Mouse (Mus musculus) embryonic facial prominence, embryonic 12.5 days (tissue): ENCODE results near the gene Olfr533. TPM values are rescaled to one million over a fixed set of nuclear protein-coding genes. Genes with fewer than 3 reads are reported as not detected.

Experiments used
- polyA plus RNA-seq: library from polyadenylated mRNA; unstranded; fragments of >200 nt; fragmentation: Nextera tagmentation; extraction: Ambion mirVana; gene quantifications from 2 replicates; pipeline ENCODE4 v1.2.1, GENCODE M21; 2016

The Olfr533 gene
- polyA plus RNA-seq, 1 experiment from 2014 or later, result not detected

Other genes starting within 250 kb of the Olfr533 start
- not detected in 2 replicates for gene Cd163l1, start 245.1 kb upstream of the Olfr533 start, polyA plus RNA-seq
- not detected in 2 replicates for gene 5830411N06Rik, start 216.1 kb upstream of the Olfr533 start, polyA plus RNA-seq
- gene Olfr525, start 142.5 kb upstream of the Olfr533 start, polyA plus RNA-seq, result not detected in 2 replicates
- not detected in 2 replicates for gene Olfr527, start 129.4 kb upstream of the Olfr533 start, polyA plus RNA-seq
- gene Olfr60, start 101.7 kb upstream of the Olfr533 start, polyA plus RNA-seq, result not detected in 2 replicates
- gene Olfr530, start 87.0 kb upstream of the Olfr533 start, polyA plus RNA-seq, result 0.15 TPM in 1 of 2 replicates, not detected in the other
- gene Olfr531, start 60.5 kb upstream of the Olfr533 start, polyA plus RNA-seq, result not detected in 2 replicates
- gene Olfr532, start 41.7 kb upstream of the Olfr533 start, polyA plus RNA-seq, result not detected in 2 replicates
- gene Olfr535, start 20.8 kb downstream of the Olfr533 start, polyA plus RNA-seq, result not detected in 2 replicates
- gene Olfr536, start 44.0 kb downstream of the Olfr533 start, polyA plus RNA-seq, result not detected in 2 replicates
- gene Olfr538, start 104.5 kb downstream of the Olfr533 start, polyA plus RNA-seq, result not detected in 2 replicates
- gene Olfr46, start 137.9 kb downstream of the Olfr533 start, polyA plus RNA-seq, result not detected in 2 replicates
- not detected in 2 replicates for gene Olfr61, start 165.6 kb downstream of the Olfr533 start, polyA plus RNA-seq
- gene Olfr53, start 183.1 kb downstream of the Olfr533 start, polyA plus RNA-seq, result not detected in 2 replicates
- gene Olfr539, start 196.6 kb downstream of the Olfr533 start, polyA plus RNA-seq, result 0.01 and 0.03 TPM in 2 replicates
- gene Olfr45, start 218.6 kb downstream of the Olfr533 start, polyA plus RNA-seq, result not detected in 2 replicates
- not detected in 2 replicates for gene Olfr541, start 233.9 kb downstream of the Olfr533 start, polyA plus RNA-seq